Mouse (Mus musculus) myocyte (in vitro differentiated cells): ENCODE results near the gene Aqp2.

Source experiments
- CEBPB ChIP-seq: IDR thresholded peaks from 2 replicates; pipeline ENCODE4 v1.6.1; 2011; ENCODE audit warnings: mild to moderate bottlenecking, moderate library complexity; ENCODE audit not compliant: poor library complexity, insufficient read depth, severe bottlenecking
- E2F4 ChIP-seq: IDR thresholded peaks from one replicate; pipeline ENCODE4 v1.6.1; 2011; ENCODE audit warnings: mild to moderate bottlenecking, control low read depth, moderate library complexity; ENCODE audit not compliant: insufficient read depth
- MAX ChIP-seq: IDR thresholded peaks from one replicate; pipeline ENCODE4 v1.6.1; 2011; ENCODE audit warnings: low read depth, mild to moderate bottlenecking, control low read depth
- POLR2A ChIP-seq: IDR thresholded peaks from one replicate; pipeline ENCODE4 v1.6.1; 2011; ENCODE audit warnings: low read depth, mild to moderate bottlenecking, control low read depth, moderate library complexity; ENCODE audit not compliant: insufficient read length
- REST ChIP-seq: IDR thresholded peaks from one replicate; pipeline ENCODE4 v1.6.1; 2011; ENCODE audit warnings: mild to moderate bottlenecking, control low read depth, moderate library complexity; ENCODE audit not compliant: insufficient read depth, insufficient read length
- TCF12 ChIP-seq: IDR thresholded peaks from one replicate; pipeline ENCODE4 v1.6.1; 2011; ENCODE audit warnings: mild to moderate bottlenecking, control low read depth; ENCODE audit not compliant: poor library complexity, insufficient read depth, severe bottlenecking
- USF1 ChIP-seq: IDR thresholded peaks from one replicate; pipeline ENCODE4 v1.6.1; 2011; ENCODE audit warnings: low read depth, mild to moderate bottlenecking, control low read depth, moderate library complexity

DNA sequence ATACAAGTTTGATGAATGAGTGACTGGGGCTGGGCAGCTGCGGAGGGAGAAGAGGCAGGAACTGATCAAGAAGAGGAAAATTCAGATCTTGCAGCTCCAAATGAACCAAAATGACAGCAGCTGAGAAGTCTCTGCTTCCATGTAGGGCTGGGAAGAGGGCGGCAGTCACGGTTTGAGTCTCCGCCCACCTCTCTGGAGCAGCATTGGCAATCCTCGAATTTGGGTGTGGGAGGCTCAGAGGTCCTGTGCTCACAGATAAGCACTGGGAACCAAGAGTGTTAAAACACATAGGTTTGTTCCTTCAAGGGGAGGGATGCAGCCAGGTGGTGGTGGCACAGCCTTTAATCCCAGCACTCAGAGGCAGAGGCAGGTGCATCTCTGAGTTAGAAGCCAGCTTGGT lies 27.7 kb downstream of the Aqp2 start:
- TF ChIP-seq POLR2A: no peak
- TF ChIP-seq USF1: no peak
- no peak for TF ChIP-seq E2F4
- TF ChIP-seq CEBPB: no peak
- no peak for TF ChIP-seq REST
- TF ChIP-seq TCF12: no peak
- no peak for TF ChIP-seq MAX
